Mouse (Mus musculus): Measurements from ENCODE around the gene Chrm3.

The Chrm3 gene

GRCm38 (mm10) chr13:10236279-10236678 is 124.4 kb downstream of the Chrm3 start:
- DNase-seq (ENCODE audit: low read depth, low spot score) = no peak

GRCm38 (mm10) chr13:10235391-10236169 is 125.1 kb downstream of the Chrm3 start:
- no peak for DNase-seq (ENCODE audit: low read depth, low spot score)

- no peak for DNase-seq (ENCODE audit: low read depth, low spot score)
Observed at GRCm38 (mm10) chr13:10220403-10220802, 140.2 kb downstream of the Chrm3 start.

GRCm38 (mm10) chr13:10212112-10212511 is 148.5 kb downstream of the Chrm3 start:
- no peak for DNase-seq (ENCODE audit: low read depth, low spot score)

GRCm38 (mm10) chr13:10210522-10211244 is 150.0 kb downstream of the Chrm3 start:
- DNase-seq (ENCODE audit: low read depth, low spot score) = no peak

GRCm38 (mm10) chr13:10199206-10199956 is 161.3 kb downstream of the Chrm3 start:
- DNase-seq (ENCODE audit: low read depth, low spot score) = no peak

- no peak for DNase-seq (ENCODE audit: low read depth, low spot score)
Observed at GRCm38 (mm10) chr13:10189829-10190228, 170.8 kb downstream of the Chrm3 start.

GRCm38 (mm10) chr13:10187926-10188325 is 172.7 kb downstream of the Chrm3 start:
- no peak for DNase-seq (ENCODE audit: low read depth, low spot score)

GRCm38 (mm10) chr13:10183837-10184236 is 176.8 kb downstream of the Chrm3 start:
- DNase-seq (ENCODE audit: low read depth, low spot score) = no peak

GRCm38 (mm10) chr13:10182756-10183155 is 177.9 kb downstream of the Chrm3 start:
- DNase-seq (ENCODE audit: low read depth, low spot score) = no peak

GRCm38 (mm10) chr13:10170529-10170928 is 190.1 kb downstream of the Chrm3 start:
- no peak for DNase-seq (ENCODE audit: low read depth, low spot score)

GRCm38 (mm10) chr13:10163354-10163753 is 197.3 kb downstream of the Chrm3 start:
- no peak for DNase-seq (ENCODE audit: low read depth, low spot score)

GRCm38 (mm10) chr13:10157496-10157895 is 203.2 kb downstream of the Chrm3 start:
- no peak for DNase-seq (ENCODE audit: low read depth, low spot score)

- DNase-seq (ENCODE audit: low read depth, low spot score) = no peak
Observed at GRCm38 (mm10) chr13:10140573-10140972, 220.1 kb downstream of the Chrm3 start.

- no peak for DNase-seq (ENCODE audit: low read depth, low spot score)
Observed at GRCm38 (mm10) chr13:10138878-10139277, 221.8 kb downstream of the Chrm3 start.

GRCm38 (mm10) chr13:10131064-10131463 is 229.6 kb downstream of the Chrm3 start:
- no peak for DNase-seq (ENCODE audit: low read depth, low spot score)

- DNase-seq (ENCODE audit: low read depth, low spot score) = no peak
Observed at GRCm38 (mm10) chr13:10112211-10112610, 248.4 kb downstream of the Chrm3 start.

- DNase-seq (ENCODE audit: low read depth, low spot score) = no peak
Observed at GRCm38 (mm10) chr13:10109542-10109941, 251.1 kb downstream of the Chrm3 start.

- no peak for DNase-seq (ENCODE audit: low read depth, low spot score)
Observed at GRCm38 (mm10) chr13:10107331-10107730, 253.3 kb downstream of the Chrm3 start.

GRCm38 (mm10) chr13:10090778-10091177 is 269.9 kb downstream of the Chrm3 start:
- no peak for DNase-seq (ENCODE audit: low read depth, low spot score)

GRCm38 (mm10) chr13:10086336-10086735 is 274.3 kb downstream of the Chrm3 start:
- DNase-seq (ENCODE audit: low read depth, low spot score) = no peak

GRCm38 (mm10) chr13:10081896-10082426 is 278.7 kb downstream of the Chrm3 start:
- no peak for DNase-seq (ENCODE audit: low read depth, low spot score)
